In the genomic region with DNA sequence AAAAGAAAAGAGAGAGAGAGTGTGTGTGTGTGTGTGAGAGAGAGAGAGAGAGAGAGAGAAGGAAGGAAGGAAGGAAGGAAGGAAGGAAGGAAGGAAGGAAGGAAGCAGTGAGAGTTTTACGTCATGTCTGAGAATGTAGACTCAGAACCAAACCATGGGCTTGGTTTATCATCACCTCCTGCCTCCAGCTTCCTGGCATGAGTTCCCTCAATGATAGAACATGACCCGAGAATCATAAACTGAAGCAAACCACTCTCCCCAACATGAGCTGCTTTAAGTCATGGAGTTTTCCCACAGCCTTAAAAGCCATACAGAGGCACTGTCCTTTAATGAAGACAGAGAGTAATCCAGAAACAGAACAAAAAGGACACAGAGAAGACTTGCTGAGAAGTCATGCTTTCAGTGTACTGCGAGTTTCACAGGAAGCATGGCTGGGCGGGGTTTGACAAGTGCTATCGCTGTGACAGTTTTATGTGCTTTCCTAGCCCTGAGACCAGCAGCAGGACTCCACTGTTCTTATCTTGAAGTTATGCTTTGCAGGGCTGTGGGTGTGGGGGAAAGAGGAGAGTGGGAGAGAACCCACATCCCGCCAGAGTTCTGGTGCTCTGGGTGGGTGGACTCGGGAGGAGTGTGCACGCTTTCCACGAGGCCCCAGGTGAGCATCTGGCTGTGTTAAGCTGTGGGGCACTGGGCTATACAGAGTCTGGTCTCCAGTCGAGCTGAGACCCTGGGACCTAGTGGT, we compare ENCODE assay signal across 8 mouse cellular contexts. TPM values are rescaled to one million over a fixed set of nuclear protein-coding genes. Genes with fewer than 3 reads are reported as not detected.
DNase-seq lines count a peak whose midpoint lies in the region; ATAC-seq and TF ChIP-seq lines count a peak whose summit lies in the region.
"Had no signal": no experiment of that assay in that cellular context is flagged by ENCODE, and none has a peak within 500 bp of the region (broad histone marks: within the 10 kb centered on the region; RNA-seq: fewer than 3 reads in every experiment).

No protein-coding gene starts in this region.

- H3K9ac ChIP-seq in liver, embryonic 16.5 days (ENCODE audit: low read depth, low read length), result peak overlapping the region; percentile 45

- peak; percentile 16 for DNase-seq in thymus, adult 2 months
- DNase-seq in thymus, postnatal 0 days (ENCODE audit: low spot score), result no peak
- peak; percentile 48 for DNase-seq in thymus, postnatal 4 days
- no peak for DNase-seq in retina, postnatal 1 day
- DNase-seq in gastrocnemius, postnatal 36 days, result no peak
- DNase-seq: gastrocnemius, postnatal 10 days had no signal

- peak overlapping the region; percentile 56 for H3K4me2 ChIP-seq in liver, embryonic 16.5 days (ENCODE audit: low read depth, low read length)

- H3K27ac ChIP-seq in thymus, adult 2 months (ENCODE audit: control insufficient read depth, insufficient read depth, low read length), result no peak overlapping the region
- peak overlapping the region; percentile 97 for H3K27ac ChIP-seq in liver, embryonic 16.5 days (ENCODE audit: low read length)

- no peak overlapping the region for H3K4me3 ChIP-seq in thymus, adult 2 months (ENCODE audit: control insufficient read depth, insufficient read depth, low read length)
- peak overlapping the region; percentile 26 for H3K4me3 ChIP-seq in liver, embryonic 16.5 days (ENCODE audit: low read depth, low read length)

- intact Hi-C loops in gastrocnemius, postnatal 36 days (cut with DNase I), result no loop called here

- H3K9me3 ChIP-seq in liver, embryonic 16.5 days (replicated peaks; ENCODE audit: control insufficient read depth, low read length), result no peaks in the 10 kb centered on the region

- TF ChIP-seq POLR2A in thymus, adult 2 months (IDR thresholded peaks at IDR 0.05; ENCODE audit: control insufficient read depth, extremely low read depth, insufficient read depth, low read length, poor library complexity), result no peak

- H3K36me3 ChIP-seq in thymus, adult 2 months (ENCODE audit: control insufficient read depth, insufficient read depth, low read length), result no peaks in the 10 kb centered on the region
- no peaks in the 10 kb centered on the region for H3K36me3 ChIP-seq in liver, embryonic 16.5 days (ENCODE audit: control insufficient read depth, insufficient read depth)

- no peaks in the 10 kb centered on the region for H3K27me3 ChIP-seq in thymus, adult 2 months (ENCODE audit: control insufficient read depth, insufficient read depth, low read length)
- no peaks in the 10 kb centered on the region for H3K27me3 ChIP-seq in liver, embryonic 16.5 days (ENCODE audit: control insufficient read depth, insufficient read depth, low read depth, low read length)

- no peak for TF ChIP-seq CTCF in thymus, adult 2 months (IDR thresholded peaks at IDR 0.05; ENCODE audit: borderline replicate concordance, control insufficient read depth, extremely low read depth, insufficient read depth, low read length, poor library complexity)

- 47% methylated on average over 10 of the region's 10 CpGs for WGBS in thymus, adult 2 months
- WGBS in liver, embryonic 16.5 days (ENCODE audit: insufficient replicate concordance), result 10% methylated on average over 10 of the region's 10 CpGs

- peaks cover 4% of the 10 kb centered on the region for H3K4me1 ChIP-seq in thymus, adult 2 months (replicated peaks; ENCODE audit: control insufficient read depth, insufficient read depth, low read length)
- H3K4me1 ChIP-seq in liver, embryonic 16.5 days (ENCODE audit: control insufficient read depth, low read depth, low read length), result peaks cover 24% of the 10 kb centered on the region

- ATAC-seq in erythroblast, adult 5-6 weeks (replicated peaks; ENCODE audit: low FRiP score, poor library complexity, severe bottlenecking), result peak; percentile 97
- ATAC-seq in liver, embryonic 16.5 days (ENCODE audit: low read depth), result peak; percentile 99

RNA-seq across cellular contexts. Expression of gene Serpinb9, which starts 9.7 kb away (rescaled TPM):
- polyA plus RNA-seq in thymus, adult 2 months (2012; rRNA removed), result 8.6 and 11.4 TPM in 2 replicates
- 12.6 and 12.9 TPM in 2 replicates for polyA plus RNA-seq in thymus, postnatal 0 days (2015; fragmentation: Nextera tagmentation; extraction: Ambion mirVana)
- total RNA-seq in erythroblast, adult 5-6 weeks (2015; ENCODE audit: low replicate concordance), result 10.9 and 13.3 TPM in 2 replicates
- total RNA-seq in erythroblast, adult 5-6 weeks (2017; ENCODE audit: low replicate concordance), result 10.1 and 11.4 TPM in 2 replicates
- polyA plus RNA-seq in liver, embryonic 16.5 days (2015; fragmentation: Nextera tagmentation; extraction: Ambion mirVana), result 1.9 and 2.0 TPM in 2 replicates
- total RNA-seq in gastrocnemius, postnatal 36 days (2021), result 1 to 10 TPM; 1.5 to 1.7 TPM

RNA-seq across cellular contexts. Expression of gene Serpinb6b, which starts 28.3 kb away (rescaled TPM):
- 11.9 and 15.9 TPM in 2 replicates for polyA plus RNA-seq in thymus, adult 2 months (2012; rRNA removed)
- polyA plus RNA-seq in thymus, postnatal 0 days (2015; fragmentation: Nextera tagmentation; extraction: Ambion mirVana), result 15.1 and 16.6 TPM in 2 replicates
- 24.2 and 40.5 TPM in 2 replicates for total RNA-seq in erythroblast, adult 5-6 weeks (2015; ENCODE audit: low replicate concordance)
- 25.4 and 36.4 TPM in 2 replicates for total RNA-seq in erythroblast, adult 5-6 weeks (2017; ENCODE audit: low replicate concordance)
- 4.4 and 4.7 TPM in 2 replicates for polyA plus RNA-seq in liver, embryonic 16.5 days (2015; fragmentation: Nextera tagmentation; extraction: Ambion mirVana)
- 1 to 10 TPM; 2.8 to 3.5 TPM for total RNA-seq in gastrocnemius, postnatal 36 days (2021)

RNA-seq across cellular contexts. Expression of gene Serpinb9b, which starts 33.9 kb away (rescaled TPM):
- 0.32 and 0.34 TPM in 2 replicates for polyA plus RNA-seq in thymus, adult 2 months (2012; rRNA removed)
- 0.45 and 0.57 TPM in 2 replicates for polyA plus RNA-seq in thymus, postnatal 0 days (2015; fragmentation: Nextera tagmentation; extraction: Ambion mirVana)
- total RNA-seq in erythroblast, adult 5-6 weeks (2015; ENCODE audit: low replicate concordance), result 0.63 TPM in 1 of 2 replicates, not detected in the other
- total RNA-seq in erythroblast, adult 5-6 weeks (2017; ENCODE audit: low replicate concordance), result not detected in 2 replicates
- polyA plus RNA-seq in liver, embryonic 16.5 days (2015; fragmentation: Nextera tagmentation; extraction: Ambion mirVana), result 0.05 TPM in 1 of 2 replicates, not detected in the other
- not detected for total RNA-seq in gastrocnemius, postnatal 36 days (2021)
- total RNA-seq: gastrocnemius, postnatal 10 days had no signal

Comparison
In these comparisons a context has a peak if more than half of its experiments do, and no peak if none do; other contexts are left out.
1. DNase-seq: peak in thymus, adult 2 months (single experiment) and thymus, postnatal 4 days (single experiment); none in thymus, postnatal 0 days (single experiment), retina, postnatal 1 day (single experiment) and gastrocnemius, postnatal 36 days (0 of 2).